Mouse (Mus musculus): ENCODE data around the gene Edf1. TPM values are rescaled to one million over a fixed set of nuclear protein-coding genes. Genes with fewer than 3 reads are reported as not detected.
"Not testable (repeated sequence)": the region's sequence is repeated elsewhere in the genome, so short reads cannot be mapped to it uniquely, and the experiment has no call there.

The Edf1 gene
- polyA plus RNA-seq, 1 experiment from 2014 or later = 295 TPM

DNA sequence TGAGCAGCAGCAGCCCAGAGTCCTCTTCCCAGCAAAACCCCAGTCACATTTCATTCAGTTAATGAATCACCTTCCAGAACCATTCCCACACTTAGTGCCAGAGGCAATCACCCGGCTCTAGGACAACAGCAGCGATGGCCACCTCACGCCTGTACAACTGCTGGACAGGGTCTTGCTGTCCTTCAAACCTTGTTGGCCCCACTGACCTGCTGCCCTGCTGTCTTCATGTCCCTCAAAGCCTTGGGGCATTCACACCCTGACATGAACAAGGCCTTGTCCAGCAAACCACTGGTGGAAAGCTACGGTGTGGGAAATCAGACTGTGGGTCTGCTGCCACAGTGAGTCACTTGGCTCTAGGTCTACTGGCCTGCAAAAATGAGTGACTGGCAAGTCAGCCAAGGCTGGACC is 17.1 kb upstream of the Edf1 start:
- no peak overlapping the region for H3K27ac ChIP-seq (ENCODE audit: low read depth)
- H3K27me3 ChIP-seq (ENCODE audit: insufficient read depth, low read length) = no peaks in the 10 kb centered on the region
- no peaks in the 10 kb centered on the region for H3K9me3 ChIP-seq (ENCODE audit: low read depth, low read length)
- no peak overlapping the region for H3K9ac ChIP-seq
- ATAC-seq (ENCODE audit: insufficient read depth) (no peak), DNase-seq (no peak)
- 91% methylated on average over 4 of the region's 4 CpGs for WGBS
- no peak overlapping the region for H3K4me2 ChIP-seq
- peaks cover 41% of the 10 kb centered on the region for H3K36me3 ChIP-seq (ENCODE audit: insufficient read depth)
- H3K4me1 ChIP-seq (ENCODE audit: insufficient read depth) = 0 out of 2 replicates have a peak, but pooled peaks cover 2% of the 10 kb centered on the region
- H3K4me3 ChIP-seq (ENCODE audit: low read depth, low read length) = no peak overlapping the region
- TF ChIP-seq CTCF (IDR thresholded peaks at IDR 0.05; ENCODE audit: low read depth) = no peak

DNA sequence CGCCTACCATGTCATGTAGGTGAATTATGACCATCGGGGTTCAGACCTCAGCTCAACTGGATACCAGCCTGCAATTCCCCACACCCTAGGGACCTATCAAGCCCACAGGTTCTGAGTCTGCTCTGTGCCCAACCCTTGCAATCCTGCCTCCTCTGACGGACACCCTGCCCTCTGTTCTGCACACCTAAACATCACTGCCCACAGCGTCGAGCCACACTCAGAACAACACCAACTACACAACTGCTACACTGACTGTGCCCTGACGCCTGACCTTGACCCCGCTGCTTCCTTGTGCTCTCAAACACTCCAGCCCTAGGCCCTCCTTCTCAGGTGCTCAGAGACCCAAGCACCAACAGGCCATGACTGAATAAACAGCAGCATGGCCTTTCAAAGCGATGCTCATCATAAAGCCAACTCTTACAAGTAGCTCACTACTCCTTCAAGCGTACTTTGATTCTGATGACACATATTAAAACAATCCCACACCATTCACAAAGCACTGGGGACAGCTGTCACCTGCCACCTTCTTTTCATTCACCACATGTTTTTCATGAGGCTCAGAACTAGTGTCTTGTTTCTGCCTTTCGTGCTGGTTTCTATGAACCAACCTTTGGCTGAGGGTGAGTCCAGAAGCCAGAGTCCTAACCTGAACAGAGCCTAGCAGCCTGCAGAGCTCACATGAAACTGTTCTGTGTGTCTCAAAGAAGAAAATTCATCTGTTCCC is 15.8 kb upstream of the Edf1 start:
- no peak for TF ChIP-seq CTCF (IDR thresholded peaks at IDR 0.05; ENCODE audit: low read depth)
- H3K27ac ChIP-seq (ENCODE audit: low read depth) = no peak overlapping the region
- H3K9ac ChIP-seq = no peak overlapping the region
- no peak overlapping the region for H3K4me2 ChIP-seq
- peaks cover 28% of the 10 kb centered on the region for H3K36me3 ChIP-seq (ENCODE audit: insufficient read depth)
- no peaks in the 10 kb centered on the region for H3K9me3 ChIP-seq (ENCODE audit: low read depth, low read length)
- no peaks in the 10 kb centered on the region for H3K27me3 ChIP-seq (ENCODE audit: insufficient read depth, low read length)
- DNase-seq = no peak
- no peak for ATAC-seq (ENCODE audit: insufficient read depth)
- 65% methylated on average over 10 of the region's 10 CpGs for WGBS
- 0 out of 2 replicates have a peak, but pooled peaks cover 9% of the 10 kb centered on the region for H3K4me1 ChIP-seq (ENCODE audit: insufficient read depth)
- no peak overlapping the region for H3K4me3 ChIP-seq (ENCODE audit: low read depth, low read length)

DNA sequence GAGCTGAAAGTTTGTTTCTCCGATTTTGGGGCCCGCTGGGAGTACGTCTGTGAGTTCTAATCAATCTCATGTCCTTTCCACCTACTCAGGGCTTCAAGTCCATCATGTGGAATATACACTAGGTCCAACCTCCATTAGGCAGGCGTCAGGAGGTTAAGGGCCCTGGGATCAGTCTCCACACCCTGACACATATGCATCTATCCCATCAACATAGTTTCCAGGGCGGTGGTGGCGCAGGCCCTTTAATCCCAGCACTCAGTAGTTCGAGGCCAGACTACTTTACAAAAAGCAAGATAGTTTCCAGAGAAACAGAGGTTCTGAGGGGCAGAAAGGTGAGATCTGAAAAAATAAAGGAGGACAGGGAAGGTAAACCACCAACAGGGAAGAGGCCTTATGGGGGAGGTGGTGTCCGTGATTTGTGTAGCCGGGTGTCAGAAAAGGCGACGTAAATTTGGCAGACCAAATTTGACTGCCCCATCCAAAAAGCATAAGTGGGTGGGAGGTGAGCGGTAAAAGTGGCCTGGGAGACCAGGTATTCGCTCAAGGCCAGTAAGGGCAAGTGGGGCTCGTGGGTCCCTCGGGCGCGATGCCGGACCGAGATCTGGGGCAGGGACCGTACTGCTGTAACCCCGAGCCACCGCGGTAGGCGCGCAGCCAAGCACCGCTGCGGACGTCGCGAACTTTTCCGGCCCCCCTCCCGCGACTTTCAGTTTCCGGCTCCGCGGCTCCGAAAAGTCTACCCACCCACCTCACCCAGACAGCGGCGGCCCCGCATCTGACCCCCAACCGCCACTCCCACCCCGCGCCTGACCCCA is 11.4 kb upstream of the Edf1 start:
- peak overlapping the region; percentile 72 for H3K4me3 ChIP-seq (ENCODE audit: low read depth, low read length)
- peak; percentile 82 for ATAC-seq (ENCODE audit: insufficient read depth)
- H3K4me1 ChIP-seq (ENCODE audit: insufficient read depth) = 0 out of 2 replicates have a peak, but pooled peaks cover 9% of the 10 kb centered on the region
- peak overlapping the region; percentile 74 for H3K9ac ChIP-seq
- no peaks in the 10 kb centered on the region for H3K9me3 ChIP-seq (ENCODE audit: low read depth, low read length)
- no peak for DNase-seq
- H3K4me2 ChIP-seq = peak overlapping the region; percentile 88
- H3K36me3 ChIP-seq (ENCODE audit: insufficient read depth) = 0 out of 2 replicates have a peak, but pooled peaks cover 6% of the 10 kb centered on the region
- WGBS = 6% methylated on average over 35 of the region's 43 CpGs
- no peaks in the 10 kb centered on the region for H3K27me3 ChIP-seq (ENCODE audit: insufficient read depth, low read length)
- no peak for TF ChIP-seq CTCF (IDR thresholded peaks at IDR 0.05; ENCODE audit: low read depth)
- H3K27ac ChIP-seq (ENCODE audit: low read depth) = peak overlapping the region; percentile 70; the same call in 1 of the 2 replicates

DNA sequence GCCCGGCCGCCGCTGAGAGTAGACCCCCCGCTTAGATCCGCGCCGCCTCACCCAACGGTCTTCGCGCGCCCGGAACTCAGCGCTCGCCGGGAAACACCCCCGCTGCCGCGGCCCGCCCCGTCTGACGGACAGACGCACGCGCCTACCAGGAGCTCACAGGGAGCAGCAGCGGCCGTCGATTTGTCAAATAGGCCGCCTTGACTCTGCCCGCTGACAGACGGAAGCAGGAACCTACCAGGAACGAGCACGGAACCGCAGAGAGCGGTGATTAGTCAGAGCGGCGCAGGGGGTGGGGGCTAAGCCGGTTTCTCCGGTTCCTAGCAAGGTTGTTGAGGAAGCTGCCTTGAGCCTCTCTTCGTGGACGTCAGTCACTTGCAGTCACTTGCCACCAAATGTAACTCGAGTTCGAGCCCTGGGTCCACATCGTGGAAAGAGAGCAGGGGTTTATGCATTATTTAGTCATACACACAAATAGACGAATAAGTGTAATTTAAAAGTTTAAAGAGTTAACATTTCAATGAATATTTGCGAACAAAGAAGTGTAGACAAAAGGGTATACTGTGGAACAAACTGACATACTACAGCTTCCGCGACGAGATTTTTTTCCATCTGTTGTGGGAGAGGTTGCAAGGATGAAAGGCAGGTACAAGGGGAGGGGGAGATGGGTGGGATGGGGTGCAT is 10.7 kb upstream of the Edf1 start, which contains the start of gene Traf2:
Gene Traf2 (minus strand): TSS at position 130 of the 681 bp plus-strand sequence.
- ATAC-seq (ENCODE audit: insufficient read depth) (peak; percentile 100), DNase-seq (peak; percentile 99)
- Histone ChIP-seq H3K9ac (peak within 1 kb of the TSS; percentile 74), H3K9me3 (ENCODE audit: low read depth, low read length) (no peaks in the 10 kb centered on the region), H3K4me1 (ENCODE audit: insufficient read depth) (0 out of 2 replicates have a peak, but pooled peaks cover 9% of the 10 kb centered on the region), H3K27me3 (ENCODE audit: insufficient read depth, low read length) (no peaks in the 10 kb centered on the region), H3K27ac (ENCODE audit: low read depth) (peak within 1 kb of the TSS; percentile 70; the same call in 1 of the 2 replicates), H3K4me2 (peak within 1 kb of the TSS; percentile 88), H3K36me3 (ENCODE audit: insufficient read depth) (0 out of 2 replicates have a peak, but pooled peaks cover 6% of the 10 kb centered on the region), H3K4me3 (ENCODE audit: low read depth, low read length) (peak within 1 kb of the TSS; percentile 72)
- no peak for TF ChIP-seq CTCF (IDR thresholded peaks at IDR 0.05; ENCODE audit: low read depth)
- 3% methylated on average over 48 of the region's 48 CpGs for WGBS

DNA sequence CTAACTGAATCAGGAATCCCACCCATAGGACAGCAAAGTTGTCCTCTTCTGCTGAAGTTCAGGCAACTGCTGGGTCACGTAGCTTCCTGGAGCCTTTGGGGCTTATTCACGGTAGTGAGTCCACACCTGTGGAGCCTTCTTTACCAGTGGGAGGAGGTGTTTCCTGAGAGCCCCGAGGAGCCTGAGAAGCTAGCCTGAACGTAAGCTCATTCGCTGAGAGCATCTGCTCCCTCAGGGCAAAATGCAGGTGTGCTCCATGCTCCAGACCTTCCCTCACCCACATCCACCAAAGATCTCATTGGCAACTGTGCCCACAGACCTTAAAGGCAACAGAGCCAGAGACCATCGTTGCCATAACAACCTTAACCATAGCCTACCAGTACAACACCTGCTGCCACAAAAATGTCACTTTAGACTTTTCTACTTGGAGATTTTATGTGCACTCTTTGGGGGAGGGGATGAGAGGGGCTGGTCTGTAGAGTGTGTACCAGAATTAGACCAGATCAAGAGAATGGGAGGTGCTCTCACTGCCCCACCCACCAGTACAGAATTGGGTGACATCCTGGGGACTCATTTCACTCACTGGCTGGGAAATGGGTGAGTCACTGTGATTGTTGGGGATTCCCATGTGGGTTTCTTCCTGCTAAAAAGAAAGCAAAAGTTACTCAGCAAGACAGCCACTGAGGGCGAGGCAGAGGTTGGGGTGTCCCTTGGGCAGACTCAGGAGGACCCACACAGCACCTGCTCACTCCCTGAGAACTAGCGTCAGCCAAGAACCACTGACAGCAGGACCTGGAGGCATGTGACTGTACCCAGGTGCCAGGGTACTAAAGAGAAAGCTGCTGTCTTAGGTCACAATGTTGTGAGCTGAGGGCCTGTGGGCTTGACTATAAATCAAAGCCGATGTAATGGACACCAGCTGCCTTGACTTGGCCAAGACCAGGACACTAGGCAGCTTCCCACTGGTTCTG is 8.3 kb upstream of the Edf1 start:
- Histone ChIP-seq H3K36me3 (ENCODE audit: insufficient read depth) (0 out of 2 replicates have a peak, but pooled peaks cover 6% of the 10 kb centered on the region), H3K4me3 (ENCODE audit: low read depth, low read length) (no peak overlapping the region), H3K4me1 (ENCODE audit: insufficient read depth) (0 out of 2 replicates have a peak, but pooled peaks cover 9% of the 10 kb centered on the region), H3K27me3 (ENCODE audit: insufficient read depth, low read length) (no peaks in the 10 kb centered on the region), H3K4me2 (no peak overlapping the region), H3K27ac (ENCODE audit: low read depth) (no peak overlapping the region), H3K9me3 (ENCODE audit: low read depth, low read length) (no peaks in the 10 kb centered on the region), H3K9ac (no peak overlapping the region)
- ATAC-seq (ENCODE audit: insufficient read depth) (no peak), DNase-seq (no peak)
- no peak for TF ChIP-seq CTCF (IDR thresholded peaks at IDR 0.05; ENCODE audit: low read depth)
- 65% methylated on average over 9 of the region's 9 CpGs for WGBS

DNA sequence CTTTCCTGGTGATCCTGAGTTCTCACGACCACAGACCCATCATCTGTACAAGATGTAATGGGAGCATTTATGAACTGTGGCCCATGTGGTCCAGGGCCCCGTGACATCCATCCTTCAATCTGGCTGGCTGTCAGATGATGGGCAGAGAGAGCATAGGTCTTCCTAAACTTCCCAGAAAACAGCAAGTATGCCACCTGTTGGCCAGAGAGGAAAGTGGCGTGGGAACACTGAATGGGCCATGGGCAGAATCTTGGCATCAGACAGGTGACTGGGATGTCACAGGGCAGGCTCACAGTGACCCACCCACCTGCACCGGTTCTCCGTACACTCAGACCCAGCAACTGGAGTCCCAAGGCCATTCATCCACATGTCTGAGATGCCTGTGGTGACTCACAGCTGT is 6.5 kb upstream of the Edf1 start:
- TF ChIP-seq CTCF (IDR thresholded peaks at IDR 0.05; ENCODE audit: low read depth) = peak; percentile 74
- peak; percentile 46 for DNase-seq
- WGBS = 22% methylated on average over 5 of the region's 5 CpGs

DNA sequence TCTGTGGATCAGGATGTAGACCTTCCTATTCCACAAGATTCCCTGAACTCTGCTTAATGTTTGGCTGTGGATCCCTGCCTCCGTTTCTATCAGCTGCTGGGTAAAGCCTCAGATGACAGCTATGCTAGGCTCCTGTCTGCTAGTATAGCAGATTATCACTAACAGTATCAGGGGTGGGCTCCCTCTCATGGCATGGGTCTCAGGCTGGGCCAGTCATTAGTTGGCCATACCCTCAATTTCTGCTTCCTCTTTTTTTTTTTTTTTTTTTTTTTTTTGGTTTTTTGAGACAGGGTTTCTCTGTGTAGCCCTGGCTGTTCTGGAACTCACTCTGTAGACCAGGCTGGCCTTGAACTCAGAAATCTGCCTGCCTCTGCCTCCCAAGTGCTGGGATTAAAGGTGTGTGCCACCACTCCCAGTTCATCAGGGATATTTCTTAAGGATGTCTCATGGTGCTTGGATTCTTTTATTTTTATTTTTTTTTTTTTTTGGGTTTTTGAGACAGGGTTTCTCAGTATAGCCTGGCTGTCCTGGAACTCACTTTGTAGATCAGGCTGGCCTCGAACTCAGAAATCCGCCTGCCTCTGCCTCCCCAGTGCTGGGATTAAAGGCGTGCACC is 4.4 kb upstream of the Edf1 start:
- H3K4me1 ChIP-seq (ENCODE audit: insufficient read depth); DNase-seq; H3K9ac ChIP-seq; H3K27me3 ChIP-seq (ENCODE audit: insufficient read depth, low read length); H3K27ac ChIP-seq (ENCODE audit: low read depth); H3K9me3 ChIP-seq (ENCODE audit: low read depth, low read length); H3K4me3 ChIP-seq (ENCODE audit: low read depth, low read length); ATAC-seq (ENCODE audit: insufficient read depth); H3K4me2 ChIP-seq; H3K36me3 ChIP-seq (ENCODE audit: insufficient read depth): not testable (repeated sequence)
- 72% methylated on average over 4 of the region's 4 CpGs for WGBS

More for the DNA sequence above, 6.5 kb upstream of the Edf1 start:
- no peaks in the 10 kb centered on the region for H3K27me3 ChIP-seq (ENCODE audit: insufficient read depth, low read length)
- no peak overlapping the region for H3K27ac ChIP-seq (ENCODE audit: low read depth)
- no peaks in the 10 kb centered on the region for H3K36me3 ChIP-seq (ENCODE audit: insufficient read depth)
- no peak overlapping the region for H3K4me3 ChIP-seq (ENCODE audit: low read depth, low read length)
- no peaks in the 10 kb centered on the region for H3K9me3 ChIP-seq (ENCODE audit: low read depth, low read length)
- H3K9ac ChIP-seq = no peak overlapping the region
- no peak for ATAC-seq (ENCODE audit: insufficient read depth)
- H3K4me2 ChIP-seq = no peak overlapping the region
- 0 out of 2 replicates have a peak, but pooled peaks cover under 1% of the 10 kb centered on the region for H3K4me1 ChIP-seq (ENCODE audit: insufficient read depth)

All from lung, embryonic 14.5 days (tissue).